Mouse (Mus musculus) MEL (cell line): ENCODE measurements around the gene Grip2.

Source experiments
- CTCF ChIP-seq, 3 experiments: IDR thresholded peaks in 2 of 3; conservative IDR thresholded peaks in 1 of 3; 2 replicates each; pipeline ENCODE4 v1.5.1; 2011 to 2012; ENCODE audit warnings: low read length in 3 of 3, low read depth in 2 of 3, mild to moderate bottlenecking in 2 of 3, improper control_type of control experiment in 1 of 3, inconsistent platforms in 1 of 3, mixed read lengths in 1 of 3, moderate library complexity in 1 of 3; ENCODE audit not compliant: control insufficient read depth in 1 of 3, insufficient read depth in 1 of 3, poor library complexity in 1 of 3, severe bottlenecking in 1 of 3
- POLR2A ChIP-seq, 2 experiments: IDR thresholded peaks; 2 replicates each; pipeline ENCODE4 v1.6.1; 2011 to 2012; ENCODE audit warnings: low read length in 2 of 2, mild to moderate bottlenecking in 2 of 2, control low read depth in 1 of 2, improper control_type of control experiment in 1 of 2, low read depth in 1 of 2, moderate library complexity in 1 of 2; ENCODE audit not compliant: control insufficient read depth in 1 of 2, insufficient read depth in 1 of 2, poor library complexity in 1 of 2
- SIN3A ChIP-seq: IDR thresholded peaks from 2 replicates; pipeline ENCODE4 v1.6.1; 2012; ENCODE audit warnings: low read length, improper control_type of control experiment, inconsistent platforms
- USF1 ChIP-seq: IDR thresholded peaks from 2 replicates; pipeline ENCODE4 v1.6.1; 2014; ENCODE audit warnings: low read depth, mild to moderate bottlenecking, inconsistent platforms, low read length, improper control_type of control experiment, moderate library complexity

DNA sequence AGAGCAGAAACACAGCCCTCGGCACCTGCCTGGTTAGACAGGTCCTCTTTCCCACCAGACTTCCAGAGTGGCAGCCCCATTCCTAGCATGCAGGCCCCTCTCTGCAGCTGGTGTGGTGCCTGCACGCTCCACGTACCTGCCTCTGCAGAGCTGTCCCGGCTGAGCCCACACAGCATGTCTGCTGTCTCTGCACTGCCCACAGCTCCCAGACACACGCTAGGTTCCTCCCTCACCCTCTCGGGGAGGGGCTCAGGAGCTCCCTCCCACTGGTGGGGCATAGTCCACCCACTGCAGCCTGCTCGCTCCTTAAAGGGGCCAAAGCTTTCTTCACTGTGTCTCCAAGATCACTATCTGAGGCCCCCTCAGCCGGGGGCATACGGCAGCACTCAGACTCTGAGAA, 31.0 kb downstream of the Grip2 start:
- TF ChIP-seq CTCF (IDR thresholded peaks at IDR 0.05 in 2 of 3, conservative IDR thresholded peaks at IDR 0.05 in 1 of 3; ENCODE audit: control insufficient read depth in 1 of 3, insufficient read depth in 1 of 3, low read depth in 2 of 3, low read length in 3 of 3, poor library complexity in 1 of 3, severe bottlenecking in 1 of 3) (no peak), SIN3A (no peak), POLR2A (IDR thresholded peaks at IDR 0.05; ENCODE audit: control insufficient read depth in 1 of 2, insufficient read depth in 1 of 2, low read depth in 1 of 2, low read length in 2 of 2, poor library complexity in 1 of 2) (no peak), USF1 (no peak)
